Mouse (Mus musculus) spleen, adult 2 months (tissue): Measurements from ENCODE around the gene Daam2.

Experiments used
- CTCF ChIP-seq: fragments of 200-500 bp; IDR thresholded peaks from 2 replicates; pipeline ENCODE4 v1.5.1; 2011; ENCODE audit warnings: mild to moderate bottlenecking, inconsistent platforms; ENCODE audit not compliant: insufficient read depth, insufficient read length, insufficient replicate concordance; ENCODE audit errors: extremely low read depth
- POLR2A ChIP-seq: fragments of 200-500 bp; IDR thresholded peaks from 2 replicates; pipeline ENCODE4 v1.6.1; 2011; ENCODE audit warnings: low read depth, low read length, inconsistent platforms

GRCm38 (mm10) chr17:49520674-49521073 lies 43.5 kb downstream of the Daam2 start:
- no peak for TF ChIP-seq CTCF
- no peak for TF ChIP-seq POLR2A
